Mouse (Mus musculus): ENCODE results near the gene Xiap. TPM values are rescaled to one million over a fixed set of nuclear protein-coding genes. Genes with fewer than 3 reads are reported as not detected.

The Xiap gene
- polyA plus RNA-seq (2012; rRNA removed) (32.3 and 32.6 TPM in 2 replicates), polyA plus RNA-seq (2014; fragmentation: Nextera tagmentation; extraction: Ambion mirVana) (14.9 and 16.7 TPM in 2 replicates)

DNA sequence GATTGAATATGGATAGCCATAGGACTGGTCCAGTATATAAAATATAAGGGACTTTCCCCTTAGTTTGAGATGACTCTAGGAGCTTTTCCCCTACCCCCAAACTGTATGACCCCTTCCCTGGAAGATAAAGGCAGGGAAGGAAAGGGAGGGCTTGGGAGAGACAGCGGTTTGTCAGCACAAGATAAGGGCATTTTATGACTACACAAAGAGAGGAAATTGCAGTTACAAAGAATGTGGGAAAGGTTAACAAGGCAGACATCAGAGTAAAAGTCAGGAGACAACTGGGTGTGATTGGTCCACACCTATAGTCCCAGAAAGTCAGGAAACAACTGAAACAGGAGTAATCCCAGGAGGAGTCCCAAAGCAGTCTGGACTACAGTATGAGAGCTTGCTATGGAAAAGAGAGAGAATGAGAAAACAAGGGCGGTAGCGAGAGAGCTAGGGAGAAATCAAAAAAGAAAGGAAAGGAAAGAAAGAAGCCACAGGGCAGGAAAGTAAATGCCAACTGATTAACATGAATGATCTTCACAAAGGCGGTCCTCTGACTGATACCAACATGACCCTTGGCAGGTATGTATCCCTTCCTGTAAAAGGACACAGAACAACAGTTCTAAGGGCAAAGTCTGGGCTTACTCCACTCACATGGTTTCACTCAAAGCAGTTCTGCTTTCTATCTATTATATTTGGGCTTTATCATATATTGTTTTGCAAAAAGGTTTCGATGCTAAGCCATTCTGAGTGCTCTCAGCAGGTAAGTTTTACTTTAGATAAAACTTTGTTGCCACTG, at the start of gene Xiap:
Xiap (plus strand) TSS at position 398 of the 787 bp plus-strand sequence.
- H3K4me3 ChIP-seq (replicated peaks; ENCODE audit: low read length) = no peak within 1 kb of the TSS
- no peaks in the 10 kb centered on the region for H3K36me3 ChIP-seq (ENCODE audit: control insufficient read depth, insufficient read depth, low read length)
- no peak within 1 kb of the TSS for H3K4me2 ChIP-seq (replicated peaks; ENCODE audit: low read depth, low read length, severe bottlenecking)
- no peak for ATAC-seq (ENCODE audit: low FRiP score, low read depth)
- TF ChIP-seq POLR2A (IDR thresholded peaks at IDR 0.05; ENCODE audit: borderline replicate concordance, extremely low read depth, insufficient read depth, insufficient read length) = no peak
- DNase-seq (ENCODE audit: low spot score) = no peak
- H3K27ac ChIP-seq (replicated peaks; ENCODE audit: low read depth, low read length) = no peak within 1 kb of the TSS
- H3K9ac ChIP-seq (ENCODE audit: low read depth, low read length, severe bottlenecking) = no peak within 1 kb of the TSS
- no peaks in the 10 kb centered on the region for H3K4me1 ChIP-seq (ENCODE audit: control insufficient read depth, insufficient read depth, low read length)
- H3K27me3 ChIP-seq (ENCODE audit: control insufficient read depth, insufficient read depth, low read length) = no peaks in the 10 kb centered on the region
- no peaks in the 10 kb centered on the region for H3K9me3 ChIP-seq (ENCODE audit: control insufficient read depth, low read length)
- 72% methylated on average over 5 of the region's 5 CpGs for WGBS

GRCm38 (mm10) chrX:42012677-42013208, 46.7 kb upstream of the Xiap start:
- Histone ChIP-seq H3K27ac (replicated peaks; ENCODE audit: low read depth, low read length) (no peak overlapping the region), H3K36me3 (ENCODE audit: control insufficient read depth, insufficient read depth, low read length) (no peaks in the 10 kb centered on the region), H3K9me3 (ENCODE audit: control insufficient read depth, low read length) (no peaks in the 10 kb centered on the region), H3K4me1 (ENCODE audit: control insufficient read depth, insufficient read depth, low read length) (no peaks in the 10 kb centered on the region), H3K4me3 (replicated peaks; ENCODE audit: low read length) (no peak overlapping the region), H3K4me2 (replicated peaks; ENCODE audit: low read depth, low read length, severe bottlenecking) (no peak overlapping the region), H3K9ac (ENCODE audit: low read depth, low read length, severe bottlenecking) (no peak overlapping the region), H3K27me3 (ENCODE audit: control insufficient read depth, insufficient read depth, low read length) (no peaks in the 10 kb centered on the region)
- WGBS = 86% methylated on average over 2 of the region's 2 CpGs
- DNase-seq (ENCODE audit: low spot score) (no peak), ATAC-seq (ENCODE audit: low FRiP score, low read depth) (no peak)
- no peak for TF ChIP-seq POLR2A (IDR thresholded peaks at IDR 0.05; ENCODE audit: borderline replicate concordance, extremely low read depth, insufficient read depth, insufficient read length)

DNA sequence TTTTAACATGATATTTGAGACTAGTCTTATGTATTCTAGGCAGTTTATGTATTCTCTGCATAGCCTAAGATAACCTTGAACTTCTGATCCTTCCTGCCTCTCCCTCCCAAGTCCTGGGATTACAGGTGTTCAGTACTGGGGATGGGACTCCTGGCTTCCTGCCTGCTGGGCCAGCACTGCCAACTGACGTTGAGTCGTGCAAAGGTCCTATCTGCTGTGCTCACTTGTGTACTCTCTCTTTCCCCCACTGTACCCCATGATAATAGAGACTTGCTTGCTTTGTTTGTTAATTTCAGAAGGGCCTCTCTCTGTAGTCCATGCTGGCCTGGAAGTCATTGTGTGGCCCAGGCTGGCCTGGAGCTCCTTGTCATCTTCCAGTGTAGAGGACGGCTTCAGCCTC, 45.7 kb upstream of the Xiap start:
- H3K27me3 ChIP-seq (ENCODE audit: control insufficient read depth, insufficient read depth, low read length) = no peaks in the 10 kb centered on the region
- no peaks in the 10 kb centered on the region for H3K36me3 ChIP-seq (ENCODE audit: control insufficient read depth, insufficient read depth, low read length)
- TF ChIP-seq POLR2A (IDR thresholded peaks at IDR 0.05; ENCODE audit: borderline replicate concordance, extremely low read depth, insufficient read depth, insufficient read length) = no peak
- 93% methylated on average over 3 of the region's 3 CpGs for WGBS
- H3K4me1 ChIP-seq (ENCODE audit: control insufficient read depth, insufficient read depth, low read length) = no peaks in the 10 kb centered on the region
- H3K4me2 ChIP-seq (replicated peaks; ENCODE audit: low read depth, low read length, severe bottlenecking) = no peak overlapping the region
- ATAC-seq (ENCODE audit: low FRiP score, low read depth) = no peak
- no peak for DNase-seq (ENCODE audit: low spot score)
- H3K9ac ChIP-seq (ENCODE audit: low read depth, low read length, severe bottlenecking) = no peak overlapping the region
- no peak overlapping the region for H3K27ac ChIP-seq (replicated peaks; ENCODE audit: low read depth, low read length)
- no peaks in the 10 kb centered on the region for H3K9me3 ChIP-seq (ENCODE audit: control insufficient read depth, low read length)
- no peak overlapping the region for H3K4me3 ChIP-seq (replicated peaks; ENCODE audit: low read length)

DNA sequence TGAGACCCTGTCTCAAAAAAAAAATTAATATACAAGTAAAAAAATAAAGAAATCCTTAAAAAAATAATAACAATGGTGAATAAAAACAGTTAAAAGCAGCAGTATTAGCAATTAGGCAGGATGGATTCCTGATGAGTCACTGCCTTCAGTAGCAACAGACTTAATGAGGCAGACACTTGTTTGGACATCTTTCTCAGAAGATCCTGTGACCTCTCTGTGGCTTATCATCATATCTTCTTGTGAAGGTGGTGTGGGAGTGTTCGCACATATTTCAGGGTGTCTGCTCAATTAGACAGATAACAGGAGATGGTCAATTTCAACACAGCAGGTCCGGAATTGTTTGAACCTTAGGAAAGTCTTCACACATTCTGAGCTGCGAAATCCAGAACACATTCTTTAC, 45.0 kb upstream of the Xiap start:
- Histone ChIP-seq H3K4me1 (ENCODE audit: control insufficient read depth, insufficient read depth, low read length) (no peaks in the 10 kb centered on the region), H3K27ac (replicated peaks; ENCODE audit: low read depth, low read length) (no peak overlapping the region), H3K9ac (ENCODE audit: low read depth, low read length, severe bottlenecking) (no peak overlapping the region), H3K4me2 (replicated peaks; ENCODE audit: low read depth, low read length, severe bottlenecking) (no peak overlapping the region), H3K4me3 (replicated peaks; ENCODE audit: low read length) (no peak overlapping the region), H3K36me3 (ENCODE audit: control insufficient read depth, insufficient read depth, low read length) (no peaks in the 10 kb centered on the region), H3K9me3 (ENCODE audit: control insufficient read depth, low read length) (no peaks in the 10 kb centered on the region), H3K27me3 (ENCODE audit: control insufficient read depth, insufficient read depth, low read length) (no peaks in the 10 kb centered on the region)
- DNase-seq (ENCODE audit: low spot score) (no peak), ATAC-seq (ENCODE audit: low FRiP score, low read depth) (no peak)
- TF ChIP-seq POLR2A (IDR thresholded peaks at IDR 0.05; ENCODE audit: borderline replicate concordance, extremely low read depth, insufficient read depth, insufficient read length) = no peak
- 89% methylated on average over 3 of the region's 3 CpGs for WGBS

- Histone ChIP-seq H3K27me3 (ENCODE audit: control insufficient read depth, insufficient read depth, low read length) (no peaks in the 10 kb centered on the region), H3K4me2 (replicated peaks; ENCODE audit: low read depth, low read length, severe bottlenecking) (no peak overlapping the region), H3K9ac (ENCODE audit: low read depth, low read length, severe bottlenecking) (no peak overlapping the region), H3K4me3 (replicated peaks; ENCODE audit: low read length) (no peak overlapping the region), H3K9me3 (ENCODE audit: control insufficient read depth, low read length) (no peaks in the 10 kb centered on the region), H3K36me3 (ENCODE audit: control insufficient read depth, insufficient read depth, low read length) (no peaks in the 10 kb centered on the region), H3K4me1 (ENCODE audit: control insufficient read depth, insufficient read depth, low read length) (no peaks in the 10 kb centered on the region), H3K27ac (replicated peaks; ENCODE audit: low read depth, low read length) (no peak overlapping the region)
- 72% methylated on average over 1 of the region's 1 CpGs for WGBS
- ATAC-seq (ENCODE audit: low FRiP score, low read depth) = no peak
- no peak for TF ChIP-seq POLR2A (IDR thresholded peaks at IDR 0.05; ENCODE audit: borderline replicate concordance, extremely low read depth, insufficient read depth, insufficient read length)
- no peak for DNase-seq (ENCODE audit: low spot score)
Observed at GRCm38 (mm10) chrX:42018030-42018429, 41.4 kb upstream of the Xiap start.

Data from limb, embryonic 14.5 days (tissue).